Mouse (Mus musculus) heart, adult 11 months (tissue): ENCODE measurements at regions not wholly inside any gene's neighbourhood (a gene's known extent, or its start where the extent isn't known, plus 50 kb on each side); places are given as distances from the start of the nearest gene placed in this dataset.

Experiments used
- DNase-seq: peaks from one replicate; pipeline ENCODE4 v3.0.0; 2022

DNA sequence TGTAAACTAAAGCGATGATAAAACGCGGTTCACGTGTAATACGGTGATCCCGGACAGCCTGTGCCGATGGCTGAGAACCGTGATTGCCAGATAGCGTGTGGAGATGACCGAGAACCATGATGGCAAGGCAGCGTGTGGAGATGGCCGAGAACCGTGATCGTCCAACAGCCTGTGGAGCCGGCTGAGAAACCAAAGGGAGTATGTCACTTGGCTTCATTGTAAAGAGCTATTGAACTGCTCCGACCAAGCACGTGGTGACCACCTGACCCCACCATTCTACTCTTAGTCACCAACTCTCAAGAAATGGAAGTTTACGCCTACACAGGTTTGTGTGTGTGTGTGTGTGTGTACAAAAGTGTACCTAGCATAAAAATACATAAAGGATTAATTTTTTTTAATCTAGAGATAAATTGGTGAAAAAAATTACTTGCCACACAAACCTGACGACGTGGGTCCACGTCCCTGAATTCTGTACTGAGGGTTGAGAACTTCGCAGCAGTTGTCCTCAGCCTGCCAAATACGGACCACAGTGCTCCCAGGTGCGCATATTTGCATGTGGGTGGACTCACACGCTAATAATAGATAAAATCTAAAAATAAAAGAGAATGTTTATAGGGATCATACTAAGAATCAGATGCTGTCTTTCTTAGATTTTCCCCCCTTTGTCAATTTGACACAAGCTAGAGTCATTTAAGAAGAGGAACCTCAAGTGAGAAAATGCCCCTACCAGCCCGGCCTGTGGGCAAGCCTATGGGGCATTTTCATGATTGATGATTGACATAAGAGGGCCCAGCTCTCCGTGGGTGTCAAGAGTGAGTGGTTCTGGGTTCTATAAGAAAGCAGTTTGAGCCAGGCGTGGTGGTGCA, 56.6 kb upstream of the Mef2a start:
- DNase-seq, result peak; percentile 84

DNA sequence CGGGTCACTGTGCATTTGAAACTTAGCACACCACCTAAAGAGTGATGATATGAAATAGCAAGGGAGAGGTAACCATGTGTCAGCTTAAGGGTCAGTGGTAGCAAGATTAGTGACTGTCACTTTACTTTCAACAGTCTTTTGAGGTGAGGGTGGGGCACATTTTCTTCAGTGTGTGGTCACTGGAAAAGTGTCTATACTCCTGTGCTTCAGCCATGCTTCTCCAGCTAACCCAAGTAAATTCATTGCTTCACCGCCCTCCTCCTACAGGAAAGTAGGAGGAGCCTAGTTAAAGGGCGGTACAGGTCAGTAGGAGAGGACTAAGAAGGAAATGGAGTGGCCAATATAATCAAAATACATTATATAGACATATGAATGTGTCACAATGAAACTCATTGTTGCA, 55.7 kb upstream of the Mef2a start:
- no peak for DNase-seq

DNA sequence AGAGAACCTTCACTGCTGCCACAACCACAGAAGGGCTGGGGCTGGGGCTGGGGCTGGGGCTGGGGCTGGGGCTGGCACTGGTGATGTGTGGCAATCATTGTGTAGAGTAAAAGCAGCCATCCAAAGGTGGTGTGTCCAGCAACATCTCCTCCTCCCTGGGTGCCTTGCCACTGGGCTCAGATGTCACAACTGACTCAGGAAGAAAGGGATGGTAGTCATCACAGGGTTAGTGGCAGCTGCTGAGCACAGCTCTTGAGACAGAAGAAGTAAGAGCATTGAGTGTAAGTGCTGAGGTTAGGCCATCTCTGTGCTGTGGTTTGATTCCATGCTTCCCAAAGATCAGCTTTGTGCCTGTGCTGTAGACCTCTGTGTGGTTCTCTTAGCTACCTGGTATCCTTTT, 53.4 kb upstream of the Mef2a start:
- no peak for DNase-seq

DNA sequence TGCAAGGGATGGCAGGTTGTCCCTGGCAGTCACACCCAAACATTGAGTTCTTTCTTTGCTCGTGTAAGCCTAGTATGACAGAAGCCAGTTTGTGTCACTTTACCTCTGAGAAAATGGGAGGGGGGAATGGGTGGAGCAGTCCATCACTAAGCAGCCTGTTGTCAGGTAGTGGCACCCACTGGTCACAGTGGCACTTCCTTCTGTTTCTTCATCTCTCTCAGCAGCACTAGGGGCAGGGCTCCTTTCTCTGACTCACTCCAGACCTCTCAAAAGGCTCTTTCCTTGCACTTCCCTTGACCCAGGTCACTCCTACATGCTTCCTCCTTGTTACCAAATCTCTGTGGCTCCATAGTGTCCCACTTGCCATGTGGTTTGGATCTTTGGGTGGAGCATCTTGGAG, 52.9 kb upstream of the Mef2a start:
- peak; percentile 96 for DNase-seq

DNA sequence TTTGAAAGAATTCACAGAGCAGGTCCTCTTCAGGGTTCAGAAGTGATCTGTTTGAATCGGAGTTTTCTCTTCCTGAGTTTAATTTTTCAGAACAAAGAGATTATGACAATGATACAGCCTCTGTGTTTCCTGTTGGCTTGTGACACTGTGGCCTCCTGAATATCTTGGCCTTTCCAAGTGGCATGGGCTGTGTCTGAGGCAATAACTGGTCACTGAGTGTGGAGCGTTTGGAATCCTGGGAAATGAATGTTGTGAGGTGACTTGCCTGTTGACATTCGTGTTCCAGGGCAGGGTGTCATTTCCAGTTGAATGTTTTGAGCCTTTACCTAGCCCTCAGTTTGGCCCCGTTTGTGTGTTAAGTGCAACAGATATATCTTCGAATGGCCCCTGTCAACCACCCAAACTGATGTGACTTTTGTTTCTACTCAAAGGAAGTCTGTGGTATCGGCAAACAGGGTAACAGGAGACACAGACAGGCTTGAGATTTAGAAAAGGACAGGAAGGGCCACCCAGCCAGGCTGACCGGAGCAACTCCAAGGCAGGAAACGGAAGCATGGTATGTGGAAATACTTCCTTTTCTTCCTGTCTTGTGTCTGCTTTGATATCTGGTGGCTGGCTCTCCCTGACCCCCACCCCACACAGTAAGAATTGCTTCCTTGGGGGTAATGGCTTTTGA, 52.3 kb upstream of the Mef2a start:
- peak; percentile 94 for DNase-seq
